Mouse (Mus musculus) MEL (cell line): ENCODE results near the gene Ano3.

Source experiments
- EP300 ChIP-seq, 2 experiments: IDR thresholded peaks; 2 replicates each; pipeline ENCODE4 v1.6.1; 2011; ENCODE audit warnings: improper control_type of control experiment in 2 of 2, low read length in 2 of 2, low read depth in 1 of 2, mild to moderate bottlenecking in 1 of 2
- HCFC1 ChIP-seq: IDR thresholded peaks from 2 replicates; pipeline ENCODE4 v1.6.1; 2012; ENCODE audit warnings: low read depth, mild to moderate bottlenecking, inconsistent platforms, low read length, improper control_type of control experiment, moderate library complexity

GRCm38 (mm10) chr2:110950432-110950803, 305 bp downstream of the Ano3 start:
- TF ChIP-seq EP300 (IDR thresholded peaks at IDR 0.05; ENCODE audit: low read depth in 1 of 2, low read length in 2 of 2), result no peak
- TF ChIP-seq HCFC1, result no peak
